Mouse (Mus musculus): ENCODE measurements at regions not wholly inside any gene's neighbourhood (a gene's known extent, or its start where the extent isn't known, plus 50 kb on each side); places are given as distances from the start of the nearest gene placed in this dataset.
A peak's percentile ranks its signal among the peaks of the same experiment; 100 is the strongest.

- DNase-seq = no peak
These were observed 961.7 kb upstream of the Slc39a10 start for GRCm38 (mm10) chr1:47854372-47854771.

- no peak for DNase-seq
These were observed 961.3 kb upstream of the Slc39a10 start for GRCm38 (mm10) chr1:47853911-47854310.

GRCm38 (mm10) chr1:47840811-47841210 is 948.2 kb upstream of the Slc39a10 start:
- DNase-seq = no peak

- DNase-seq = no peak
These were observed 941.4 kb upstream of the Slc39a10 start for GRCm38 (mm10) chr1:47834072-47834471.

- DNase-seq = no peak
These were observed 934.6 kb upstream of the Slc39a10 start for GRCm38 (mm10) chr1:47827206-47827605.

- peak; percentile 7 for DNase-seq
These were observed 916.9 kb upstream of the Slc39a10 start for GRCm38 (mm10) chr1:47809508-47809907.

GRCm38 (mm10) chr1:47794763-47795162 is 902.1 kb upstream of the Slc39a10 start:
- no peak for DNase-seq
